Mouse (Mus musculus): Measurements from ENCODE around the gene Apbb2.
A peak's percentile ranks its signal among the peaks of the same experiment; 100 is the strongest.

DNA sequence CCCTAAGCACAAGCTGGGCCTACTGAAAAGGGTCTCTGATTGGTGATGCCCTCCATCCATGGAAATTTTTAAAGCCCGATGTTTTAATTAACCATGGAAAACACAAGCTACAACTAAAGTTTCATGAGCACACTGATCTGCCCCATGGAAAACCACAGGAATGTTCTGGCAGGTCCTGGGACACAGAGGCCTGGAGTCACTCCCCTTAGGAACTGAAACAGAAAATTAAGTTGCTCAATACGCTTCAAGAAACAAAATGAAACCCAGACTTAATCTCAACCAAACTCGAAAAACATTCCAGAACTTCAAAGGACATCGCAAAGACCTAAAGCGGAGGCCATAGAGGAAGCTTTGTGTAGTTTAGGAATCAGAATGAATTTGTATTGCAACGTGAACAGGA, 74.8 kb downstream of the Apbb2 start:
- TF ChIP-seq CTCF (IDR thresholded peaks at IDR 0.05), result no peak
- peak; percentile 90 for TF ChIP-seq EP300 (IDR thresholded peaks at IDR 0.05)

Data from lung, postnatal 0 days (tissue).